Mouse (Mus musculus): ENCODE data around the gene Cdk7. TPM values are rescaled to one million over a fixed set of nuclear protein-coding genes. Genes with fewer than 3 reads are reported as not detected.
A peak's percentile ranks its signal among the peaks of the same experiment; 100 is the strongest.

The Cdk7 gene
- total and polyA plus RNA-seq, 3 experiments: 29.4 to 56.9 (median 47.8) TPM

DNA sequence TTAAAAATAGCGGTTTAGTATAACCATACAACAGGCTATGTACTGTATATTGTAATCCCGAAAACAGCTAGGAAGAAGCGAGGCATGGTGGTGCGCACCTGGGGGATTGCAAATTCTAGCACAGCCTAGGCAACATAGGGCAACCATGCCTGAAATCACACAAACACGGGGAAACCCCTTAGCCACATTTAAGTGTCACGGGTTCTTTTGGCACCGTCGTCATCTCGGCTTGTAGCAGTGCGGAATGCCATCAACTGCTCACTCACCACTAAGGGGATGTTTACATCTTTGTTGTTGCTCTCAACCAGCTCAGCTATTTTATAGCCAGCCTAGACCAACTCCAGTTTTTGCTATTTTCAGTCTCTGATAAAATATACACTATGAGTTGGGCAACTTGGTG is 31.9 kb downstream of the Cdk7 start:
- H3K36me3 ChIP-seq (replicated peaks in 1 of 2; ENCODE audit: control insufficient read depth in 1 of 2, insufficient read depth in 1 of 2, low read length in 1 of 2): peaks cover 24 to 63% of the 10 kb centered on the region in 2 experiments

DNA sequence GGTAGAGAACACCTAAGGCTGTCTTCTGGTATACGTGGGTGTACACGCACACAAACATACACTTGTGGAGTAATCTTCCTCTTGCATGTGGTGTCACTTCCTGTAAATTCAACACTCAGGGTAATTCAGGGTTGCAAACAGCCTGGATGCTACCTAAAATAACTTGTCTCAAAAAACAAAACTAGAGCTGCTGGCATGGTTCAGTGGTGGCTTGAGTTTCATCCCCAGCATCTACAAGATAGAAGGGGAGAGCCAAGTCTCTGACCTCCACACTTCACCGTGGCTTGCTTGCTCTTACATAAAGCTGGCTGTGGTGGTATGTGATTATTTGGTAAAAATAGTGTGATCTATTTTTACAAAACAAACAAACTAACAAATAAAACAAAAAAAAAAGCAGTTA is 33.2 kb downstream of the Cdk7 start:
- H3K36me3 ChIP-seq (replicated peaks in 1 of 2; ENCODE audit: control insufficient read depth in 1 of 2, insufficient read depth in 1 of 2, low read length in 1 of 2): peaks cover 14 to 51% of the 10 kb centered on the region in 2 experiments
- TF ChIP-seq MXI1 (IDR thresholded peaks at IDR 0.05; ENCODE audit: low read depth, low read length): no peak
- no peak for TF ChIP-seq ETS1 (conservative IDR thresholded peaks at IDR 0.05; ENCODE audit: low read depth, low read length)
- TF ChIP-seq IRF4 (IDR thresholded peaks at IDR 0.05; ENCODE audit: low read depth, low read length): no peak
- no peak for TF ChIP-seq JUND (conservative IDR thresholded peaks at IDR 0.05; ENCODE audit: low read depth, low read length)
- TF ChIP-seq ZNF384 (IDR thresholded peaks at IDR 0.05; ENCODE audit: low read depth, low read length): no peak
- no peak for TF ChIP-seq HCFC1 (IDR thresholded peaks at IDR 0.05; ENCODE audit: low read depth, low read length)
- no peak for TF ChIP-seq MAX (IDR thresholded peaks at IDR 0.05; ENCODE audit: low read length)
- TF ChIP-seq USF2 (conservative IDR thresholded peaks at IDR 0.05; ENCODE audit: low read depth, low read length): no peak
- TF ChIP-seq RAD21 (IDR thresholded peaks at IDR 0.05; ENCODE audit: low read depth, low read length): no peak
- TF ChIP-seq TBP (conservative IDR thresholded peaks at IDR 0.05; ENCODE audit: low read depth, low read length): no peak
- no peak for TF ChIP-seq RCOR1 (conservative IDR thresholded peaks at IDR 0.05; ENCODE audit: low read depth, low read length)
- no peak for TF ChIP-seq NELFE (IDR thresholded peaks at IDR 0.05; ENCODE audit: low read depth, low read length)
- no peak for TF ChIP-seq MAZ (IDR thresholded peaks at IDR 0.05; ENCODE audit: low read depth, low read length)
- TF ChIP-seq NRF1 (IDR thresholded peaks at IDR 0.05; ENCODE audit: low read depth, low read length): no peak
- no peak overlapping the region for H3K4me3 ChIP-seq (replicated peaks in 1 of 3; ENCODE audit: low read depth in 2 of 3, low read length in 2 of 3, poor library complexity in 1 of 3)
- no peaks in the 10 kb centered on the region for H3K9me3 ChIP-seq (replicated peaks; ENCODE audit: low read length)
- H3K79me2 ChIP-seq (replicated peaks; ENCODE audit: control insufficient read depth, extremely low read depth, insufficient read depth, poor library complexity, severe bottlenecking): no peaks in the 10 kb centered on the region
- dilution Hi-C loops (cut with MboI; ENCODE audit: extremely low pct_ligation_motif_present, extremely low pct_unique_long_range_greater_than_20kb, low sequenced_read_pairs): no loop called here
- peaks cover 0 to 28% of the 10 kb centered on the region in 2 experiments; a peak in 2 of 4 replicates for H3K4me1 ChIP-seq (ENCODE audit: control insufficient read depth in 1 of 2, insufficient read depth in 2 of 2)
- DNase-seq (ENCODE audit: extremely low read depth): no peak
- no peak overlapping the region for H3K27ac ChIP-seq (ENCODE audit: insufficient read depth, low read depth)
- no peaks in the 10 kb centered on the region for H3K27me3 ChIP-seq (replicated peaks)
- no peak overlapping the region for H3K4me2 ChIP-seq (ENCODE audit: insufficient read depth, low read depth, poor library complexity, severe bottlenecking)
- H3K9ac ChIP-seq (ENCODE audit: insufficient read depth, low read depth): no peak overlapping the region
- in situ Hi-C loops (cut with MboI; ENCODE audit: low pct_ligation_motif_present, low pct_unique_long_range_greater_than_20kb, low sequenced_read_pairs): loop anchor here (10.0 kb wide), 1 partner anchor 147 kb away; no protein-coding TSS in a partner anchor

More for the DNA sequence above, 31.9 kb downstream of the Cdk7 start:
- in situ Hi-C loops (cut with MboI; ENCODE audit: low pct_ligation_motif_present, low pct_unique_long_range_greater_than_20kb, low sequenced_read_pairs) (loop anchor here (10.0 kb wide), 1 partner anchor 146 kb away; no protein-coding TSS in a partner anchor), dilution Hi-C loops (cut with MboI; ENCODE audit: extremely low pct_ligation_motif_present, extremely low pct_unique_long_range_greater_than_20kb, low sequenced_read_pairs) (no loop called here)
- no peaks in the 10 kb centered on the region for H3K27me3 ChIP-seq (replicated peaks)
- no peaks in the 10 kb centered on the region for H3K79me2 ChIP-seq (replicated peaks; ENCODE audit: control insufficient read depth, extremely low read depth, insufficient read depth, poor library complexity, severe bottlenecking)
- DNase-seq (ENCODE audit: extremely low read depth): peak; percentile 79
- H3K27ac ChIP-seq (ENCODE audit: insufficient read depth, low read depth): no peak overlapping the region
- no peak overlapping the region for H3K4me2 ChIP-seq (ENCODE audit: insufficient read depth, low read depth, poor library complexity, severe bottlenecking)
- peaks cover 0 to 28% of the 10 kb centered on the region in 2 experiments; a peak in 2 of 4 replicates for H3K4me1 ChIP-seq (ENCODE audit: control insufficient read depth in 1 of 2, insufficient read depth in 2 of 2)
- H3K4me3 ChIP-seq (replicated peaks in 1 of 3; ENCODE audit: low read depth in 2 of 3, low read length in 2 of 3, poor library complexity in 1 of 3): no peak overlapping the region
- TF ChIP-seq JUN (IDR thresholded peaks at IDR 0.05; ENCODE audit: insufficient read depth, low read depth, low read length) (no peak), ZC3H11A (IDR thresholded peaks at IDR 0.05; ENCODE audit: low read depth, low read length) (no peak), MAZ (IDR thresholded peaks at IDR 0.05; ENCODE audit: low read depth, low read length) (no peak), USF2 (conservative IDR thresholded peaks at IDR 0.05; ENCODE audit: low read depth, low read length) (no peak), GABPA (IDR thresholded peaks at IDR 0.05; ENCODE audit: insufficient replicate concordance, low read depth, low read length) (no peak), EP300 (IDR thresholded peaks at IDR 0.05; ENCODE audit: low read length) (no peak), SMC3 (IDR thresholded peaks at IDR 0.05; ENCODE audit: low read depth, low read length) (no peak), SIN3A (IDR thresholded peaks at IDR 0.05; ENCODE audit: low read length) (no peak), ETS1 (conservative IDR thresholded peaks at IDR 0.05; ENCODE audit: low read depth, low read length) (no peak), NELFE (IDR thresholded peaks at IDR 0.05; ENCODE audit: low read depth, low read length) (no peak), TBP (conservative IDR thresholded peaks at IDR 0.05; ENCODE audit: low read depth, low read length) (no peak), JUND (conservative IDR thresholded peaks at IDR 0.05; ENCODE audit: low read depth, low read length) (no peak), RAD21 (IDR thresholded peaks at IDR 0.05; ENCODE audit: low read depth, low read length) (no peak), UBTF (IDR thresholded peaks at IDR 0.05; ENCODE audit: low read depth, low read length) (no peak), IRF4 (IDR thresholded peaks at IDR 0.05; ENCODE audit: low read depth, low read length) (no peak), PAX5 (IDR thresholded peaks at IDR 0.05; ENCODE audit: low read length) (no peak), MXI1 (IDR thresholded peaks at IDR 0.05; ENCODE audit: low read depth, low read length) (no peak), HCFC1 (IDR thresholded peaks at IDR 0.05; ENCODE audit: low read depth, low read length) (no peak)
- no peak overlapping the region for H3K9ac ChIP-seq (ENCODE audit: insufficient read depth, low read depth)
- no peaks in the 10 kb centered on the region for H3K9me3 ChIP-seq (replicated peaks; ENCODE audit: low read length)

All from CH12.LX (cell line).